Mouse (Mus musculus): Measurements from ENCODE around the gene Eln. TPM values are rescaled to one million over a fixed set of nuclear protein-coding genes. Genes with fewer than 3 reads are reported as not detected.

Gene Eln
- polyA plus RNA-seq, 1 experiment from 2014 or later = 53.8 TPM

GRCm38 (mm10) chr5:134742221-134742795, 4.8 kb downstream of the Eln start:
- Histone ChIP-seq H3K4me3 (no peak overlapping the region), H3K9me3 (no peaks in the 10 kb centered on the region), H3K4me2 (replicated peaks) (peak overlapping the region; percentile 34; the same call in 1 of the 2 replicates), H3K27me3 (peaks cover 21% of the 10 kb centered on the region; the same call in 1 of the 2 replicates), H3K9ac (no peak overlapping the region; the same call in 1 of the 2 replicates), H3K36me3 (no peaks in the 10 kb centered on the region), H3K27ac (peak overlapping the region; percentile 44; the same call in 1 of the 2 replicates), H3K4me1 (peaks cover 44% of the 10 kb centered on the region)
- WGBS = 12% methylated on average over 19 of the region's 19 CpGs
- no peak for ATAC-seq (ENCODE audit: low FRiP score, low read depth)

- no peak overlapping the region for H3K9ac ChIP-seq
- no peak overlapping the region for H3K4me2 ChIP-seq (replicated peaks)
- H3K4me3 ChIP-seq = no peak overlapping the region
- no peaks in the 10 kb centered on the region for H3K9me3 ChIP-seq
- H3K27me3 ChIP-seq = peaks cover 15% of the 10 kb centered on the region; the same call in 1 of the 2 replicates
- 38% methylated on average over 11 of the region's 11 CpGs for WGBS
- no peak overlapping the region; the same call in none of the 2 replicates for H3K27ac ChIP-seq
- no peak for ATAC-seq (ENCODE audit: low FRiP score, low read depth)
- H3K4me1 ChIP-seq = peaks cover 30% of the 10 kb centered on the region
- peaks cover 12% of the 10 kb centered on the region; the same call in 1 of the 2 replicates for H3K36me3 ChIP-seq
Observed at GRCm38 (mm10) chr5:134740501-134741341, 6.4 kb downstream of the Eln start.

- Histone ChIP-seq H3K9me3 (no peaks in the 10 kb centered on the region), H3K36me3 (peaks cover 17% of the 10 kb centered on the region; the same call in 1 of the 2 replicates), H3K4me3 (no peak overlapping the region), H3K4me2 (replicated peaks) (no peak overlapping the region), H3K9ac (no peak overlapping the region), H3K27ac (no peak overlapping the region), H3K4me1 (peaks cover 24% of the 10 kb centered on the region), H3K27me3 (peaks cover 10% of the 10 kb centered on the region; the same call in 1 of the 2 replicates)
- ATAC-seq (ENCODE audit: low FRiP score, low read depth) = no peak
- WGBS = 59% methylated on average over 3 of the region's 3 CpGs
Observed at GRCm38 (mm10) chr5:134739951-134740350, 7.2 kb downstream of the Eln start.

- no peak overlapping the region for H3K4me3 ChIP-seq
- 81% methylated on average over 2 of the region's 2 CpGs for WGBS
- H3K27ac ChIP-seq = no peak overlapping the region
- H3K36me3 ChIP-seq = peaks cover 17% of the 10 kb centered on the region; the same call in 1 of the 2 replicates
- no peak overlapping the region for H3K9ac ChIP-seq
- no peaks in the 10 kb centered on the region for H3K27me3 ChIP-seq
- no peak for ATAC-seq (ENCODE audit: low FRiP score, low read depth)
- H3K4me1 ChIP-seq = no peaks in the 10 kb centered on the region
- H3K9me3 ChIP-seq = no peaks in the 10 kb centered on the region
- no peak overlapping the region for H3K4me2 ChIP-seq (replicated peaks)
Observed at GRCm38 (mm10) chr5:134734920-134735319, 12.2 kb downstream of the Eln start.

GRCm38 (mm10) chr5:134734072-134734471, 13.1 kb downstream of the Eln start:
- H3K4me2 ChIP-seq (replicated peaks) = no peak overlapping the region
- H3K9me3 ChIP-seq = no peaks in the 10 kb centered on the region
- no peak overlapping the region for H3K9ac ChIP-seq
- H3K27me3 ChIP-seq = no peaks in the 10 kb centered on the region
- 69% methylated on average over 5 of the region's 5 CpGs for whole genome bisulfite sequencing
- no peak overlapping the region for H3K27ac ChIP-seq
- ATAC-seq (ENCODE audit: low FRiP score, low read depth) = no peak
- H3K4me1 ChIP-seq = no peaks in the 10 kb centered on the region
- no peak overlapping the region for H3K4me3 ChIP-seq
- peaks cover 17% of the 10 kb centered on the region; the same call in 1 of the 2 replicates for H3K36me3 ChIP-seq

GRCm38 (mm10) chr5:134733241-134733640, 13.9 kb downstream of the Eln start:
- Histone ChIP-seq H3K4me2 (replicated peaks) (no peak overlapping the region), H3K36me3 (peaks cover 17% of the 10 kb centered on the region; the same call in 1 of the 2 replicates), H3K4me3 (no peak overlapping the region), H3K27me3 (no peaks in the 10 kb centered on the region), H3K9ac (no peak overlapping the region), H3K9me3 (no peaks in the 10 kb centered on the region), H3K27ac (no peak overlapping the region), H3K4me1 (peaks cover 4% of the 10 kb centered on the region)
- WGBS = 42% methylated on average over 4 of the region's 4 CpGs
- no peak for ATAC-seq (ENCODE audit: low FRiP score, low read depth)

GRCm38 (mm10) chr5:134729124-134729523, 18.0 kb downstream of the Eln start:
- no peak overlapping the region for H3K27ac ChIP-seq
- peaks cover 17% of the 10 kb centered on the region; the same call in 1 of the 2 replicates for H3K36me3 ChIP-seq
- WGBS = 92% methylated on average over 12 of the region's 12 CpGs
- no peak overlapping the region for H3K4me2 ChIP-seq (replicated peaks)
- no peak overlapping the region for H3K9ac ChIP-seq
- no peaks in the 10 kb centered on the region for H3K9me3 ChIP-seq
- H3K27me3 ChIP-seq = no peaks in the 10 kb centered on the region
- ATAC-seq (ENCODE audit: low FRiP score, low read depth) = no peak
- no peak overlapping the region for H3K4me3 ChIP-seq
- H3K4me1 ChIP-seq = peaks cover 11% of the 10 kb centered on the region

- 22% methylated on average over 3 of the region's 3 CpGs for WGBS
- H3K9ac ChIP-seq = no peak overlapping the region
Observed at GRCm38 (mm10) chr5:134728535-134728934, 18.6 kb downstream of the Eln start.

GRCm38 (mm10) chr5:134727001-134727639, 20.0 kb downstream of the Eln start:
- 90% methylated on average over 8 of the region's 8 CpGs for WGBS
- no peak overlapping the region for H3K4me3 ChIP-seq

More at GRCm38 (mm10) chr5:134728535-134728934, 18.6 kb downstream of the Eln start:
- Histone ChIP-seq H3K4me2 (replicated peaks) (0 out of 2 replicates have a peak overlapping the region, but pooled peaks have one; percentile 3), H3K4me3 (no peak overlapping the region), H3K36me3 (peaks cover 17% of the 10 kb centered on the region; the same call in 1 of the 2 replicates), H3K27me3 (no peaks in the 10 kb centered on the region), H3K27ac (peak overlapping the region; percentile 48; the same call in 1 of the 2 replicates), H3K4me1 (peaks cover 11% of the 10 kb centered on the region), H3K9me3 (no peaks in the 10 kb centered on the region)
- peak; percentile 62 for ATAC-seq (ENCODE audit: low FRiP score, low read depth)

GRCm38 (mm10) chr5:134725299-134725698, 21.8 kb downstream of the Eln start:
- Histone ChIP-seq H3K4me3 (no peak overlapping the region), H3K27ac (no peak overlapping the region), H3K4me2 (replicated peaks) (no peak overlapping the region), H3K9ac (no peak overlapping the region), H3K36me3 (peaks cover 20% of the 10 kb centered on the region; the same call in 1 of the 2 replicates), H3K4me1 (peaks cover 17% of the 10 kb centered on the region), H3K27me3 (no peaks in the 10 kb centered on the region; the same call in 1 of the 2 replicates), H3K9me3 (no peaks in the 10 kb centered on the region)
- WGBS = 69% methylated on average over 4 of the region's 4 CpGs
- no peak for ATAC-seq (ENCODE audit: low FRiP score, low read depth)

More at GRCm38 (mm10) chr5:134727001-134727639, 20.0 kb downstream of the Eln start:
- Histone ChIP-seq H3K27me3 (no peaks in the 10 kb centered on the region), H3K27ac (no peak overlapping the region), H3K9ac (no peak overlapping the region), H3K9me3 (no peaks in the 10 kb centered on the region), H3K4me1 (peaks cover 11% of the 10 kb centered on the region), H3K4me2 (replicated peaks) (no peak overlapping the region), H3K36me3 (peaks cover 17% of the 10 kb centered on the region; the same call in 1 of the 2 replicates)
- ATAC-seq (ENCODE audit: low FRiP score, low read depth) = no peak

GRCm38 (mm10) chr5:134720058-134720457, 27.1 kb downstream of the Eln start:
- H3K4me1 ChIP-seq = peaks cover 15% of the 10 kb centered on the region
- H3K36me3 ChIP-seq = peaks cover 21% of the 10 kb centered on the region
- H3K27me3 ChIP-seq = peaks cover 16% of the 10 kb centered on the region
- ATAC-seq (ENCODE audit: low FRiP score, low read depth) = peak; percentile 48; the same call in 1 of the 2 replicates
- H3K4me2 ChIP-seq (replicated peaks) = no peak overlapping the region
- whole genome bisulfite sequencing = 36% methylated on average over 4 of the region's 4 CpGs
- peak overlapping the region; percentile 52; the same call in 1 of the 2 replicates for H3K27ac ChIP-seq
- no peaks in the 10 kb centered on the region for H3K9me3 ChIP-seq
- H3K4me3 ChIP-seq = no peak overlapping the region
- H3K9ac ChIP-seq = peak overlapping the region; percentile 19; the same call in 1 of the 2 replicates

All from limb, embryonic 13.5 days (tissue).